Mouse (Mus musculus): ENCODE measurements around the gene 1110051M20Rik. TPM values are rescaled to one million over a fixed set of nuclear protein-coding genes. Genes with fewer than 3 reads are reported as not detected.

Gene 1110051M20Rik
- total RNA-seq, 2 experiments from 2014 or later, result 7.0 to 14.0 TPM

GRCm38 (mm10) chr2:91321923-91322322, 122.6 kb downstream of the 1110051M20Rik start:
- DNase-seq (ENCODE audit: low spot score), result no peak
- intact Hi-C loops (cut with DNase I), result no loop called here

DNA sequence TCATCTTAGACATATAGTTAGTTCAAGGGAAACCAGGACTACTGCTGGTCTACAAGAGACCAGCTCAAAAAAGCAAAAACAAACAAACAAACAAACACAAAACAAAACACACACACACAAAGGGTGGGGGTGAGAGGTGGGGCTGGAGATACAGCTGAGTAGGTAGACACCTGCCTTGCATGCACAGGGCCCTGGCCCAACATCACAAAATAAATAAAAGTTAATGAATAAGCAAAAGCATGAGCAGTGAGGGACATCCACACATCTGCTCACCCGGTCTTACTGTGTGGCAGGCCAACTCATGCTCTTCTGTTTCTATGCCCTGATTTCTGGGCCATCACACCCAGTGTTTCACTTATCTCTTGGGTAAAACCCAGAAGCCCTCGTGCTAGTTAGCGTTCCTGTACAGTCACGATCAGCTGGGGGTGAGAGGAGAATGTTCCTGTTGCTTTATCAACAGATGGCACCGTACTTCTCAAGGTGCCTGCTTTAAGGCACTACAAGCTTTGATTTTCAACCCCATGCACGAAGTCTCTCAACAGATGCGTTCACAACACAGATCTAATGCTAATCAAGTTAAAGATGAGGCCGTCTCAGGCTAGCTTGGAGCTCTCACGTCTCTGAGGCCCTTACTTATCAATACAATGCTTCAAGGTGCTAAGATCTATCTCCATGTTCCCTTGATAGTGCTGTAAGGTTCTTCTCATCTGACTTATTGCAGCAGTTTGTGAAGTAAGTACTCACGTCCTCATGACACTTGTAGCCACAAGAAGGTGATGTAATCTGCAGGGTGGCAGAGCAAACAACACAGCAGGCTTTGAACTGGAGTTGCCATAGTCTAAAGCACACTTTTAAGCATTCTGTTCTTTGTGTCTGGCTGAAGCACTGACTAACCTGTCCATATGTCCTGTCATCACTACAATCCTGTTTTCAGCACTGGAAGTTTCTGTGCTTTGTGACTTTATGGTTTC, 123.7 kb downstream of the 1110051M20Rik start:
- no peak for DNase-seq (ENCODE audit: low spot score)
- intact Hi-C loops (cut with DNase I), result no loop called here

DNA sequence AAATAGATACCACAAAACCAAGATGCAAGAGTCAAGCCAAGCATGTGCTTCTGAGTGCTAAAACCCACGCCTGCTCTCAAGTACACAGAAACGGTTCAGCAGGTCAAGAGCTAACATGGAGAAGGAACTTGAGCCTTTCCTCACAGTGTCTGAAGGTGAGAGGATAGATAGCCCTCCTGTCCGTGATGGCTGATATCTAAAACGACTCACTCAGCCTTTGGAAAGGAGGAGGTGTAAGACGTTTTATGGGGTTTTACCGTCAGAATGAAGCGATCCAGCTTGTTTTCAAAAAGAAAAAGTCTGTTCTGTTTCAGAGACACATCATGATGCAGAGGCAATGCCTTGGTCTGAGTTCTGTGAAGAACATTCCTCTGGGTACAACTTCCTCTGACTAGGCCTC, 130.3 kb downstream of the 1110051M20Rik start:
- intact Hi-C loops (cut with DNase I), result no loop called here
- DNase-seq (ENCODE audit: low spot score), result no peak

GRCm38 (mm10) chr2:91312578-91313311, 131.8 kb downstream of the 1110051M20Rik start:
- DNase-seq (ENCODE audit: low spot score), result no peak
- intact Hi-C loops (cut with DNase I), result no loop called here

DNA sequence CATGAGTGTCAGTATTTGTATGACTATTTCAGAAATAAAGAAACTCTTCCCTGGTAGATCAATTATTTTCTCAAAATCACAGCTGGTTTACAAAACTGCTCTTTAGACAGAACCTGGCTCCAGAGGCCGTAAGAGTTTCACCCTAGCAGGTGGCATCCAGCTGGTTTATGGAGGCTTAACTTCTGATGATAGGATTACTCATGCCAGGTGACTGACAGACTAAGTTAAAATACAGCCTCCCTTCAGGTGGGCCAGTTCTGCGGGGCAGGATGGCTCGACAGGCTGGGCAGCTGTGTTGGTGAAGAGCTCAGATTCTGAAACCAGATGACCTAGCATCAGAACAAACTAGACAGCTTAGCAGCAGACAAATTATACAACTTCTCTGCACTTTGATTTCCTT, 135.0 kb downstream of the 1110051M20Rik start:
- intact Hi-C loops (cut with DNase I), result no loop called here
- no peak for DNase-seq (ENCODE audit: low spot score)

GRCm38 (mm10) chr2:91308680-91309079, 135.8 kb downstream of the 1110051M20Rik start:
- intact Hi-C loops (cut with DNase I), result no loop called here

DNA sequence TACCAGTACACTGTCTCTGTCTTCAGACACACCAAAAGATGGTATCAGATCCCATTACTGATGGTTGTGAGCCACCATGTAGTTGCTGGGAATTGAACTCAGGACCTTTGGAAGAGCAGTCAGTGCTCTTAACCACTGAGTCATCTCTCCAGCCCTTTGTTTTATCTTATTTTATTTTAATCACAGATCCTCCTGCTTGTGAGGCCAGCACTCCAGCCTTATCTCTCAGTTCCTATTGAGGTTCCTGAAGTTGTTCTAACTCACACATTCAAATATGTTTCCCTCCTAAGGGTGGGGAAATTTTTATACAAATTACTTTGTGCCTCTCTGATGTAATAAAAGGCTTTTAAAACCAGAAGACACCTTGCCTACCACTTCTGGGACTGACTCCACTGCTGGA, 137.9 kb downstream of the 1110051M20Rik start:
- intact Hi-C loops (cut with DNase I), result no loop called here
- no peak for DNase-seq (ENCODE audit: low spot score)

More at GRCm38 (mm10) chr2:91308680-91309079, 135.8 kb downstream of the 1110051M20Rik start:
- DNase-seq (ENCODE audit: low spot score), result no peak

- DNase-seq (ENCODE audit: low spot score), result no peak
- intact Hi-C loops (cut with DNase I), result no loop called here
Measured at GRCm38 (mm10) chr2:91305926-91306325, 138.6 kb downstream of the 1110051M20Rik start.

DNA sequence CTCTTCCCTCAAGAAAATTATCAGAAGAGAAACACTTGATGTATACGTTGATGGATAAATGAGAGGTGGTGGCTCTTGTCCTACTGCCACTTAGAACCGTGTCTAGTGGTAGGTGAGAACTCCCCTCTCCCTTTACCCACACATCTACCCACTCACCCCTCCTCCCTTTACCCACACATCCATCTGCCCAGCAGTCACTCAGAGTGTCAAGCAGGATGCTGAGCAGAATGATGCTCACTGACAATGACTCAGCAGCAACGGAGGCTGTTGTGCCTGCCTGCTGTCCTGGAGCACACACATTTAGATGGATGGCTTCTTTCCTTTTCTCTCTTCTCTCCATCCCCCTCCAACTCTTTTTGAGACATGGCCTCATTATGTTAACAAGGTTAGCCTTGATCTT, 141.7 kb downstream of the 1110051M20Rik start:
- intact Hi-C loops (cut with DNase I), result no loop called here
- DNase-seq (ENCODE audit: low spot score), result no peak

GRCm38 (mm10) chr2:91301836-91302235, 142.7 kb downstream of the 1110051M20Rik start:
- no peak for DNase-seq (ENCODE audit: low spot score)
- intact Hi-C loops (cut with DNase I), result no loop called here

DNA sequence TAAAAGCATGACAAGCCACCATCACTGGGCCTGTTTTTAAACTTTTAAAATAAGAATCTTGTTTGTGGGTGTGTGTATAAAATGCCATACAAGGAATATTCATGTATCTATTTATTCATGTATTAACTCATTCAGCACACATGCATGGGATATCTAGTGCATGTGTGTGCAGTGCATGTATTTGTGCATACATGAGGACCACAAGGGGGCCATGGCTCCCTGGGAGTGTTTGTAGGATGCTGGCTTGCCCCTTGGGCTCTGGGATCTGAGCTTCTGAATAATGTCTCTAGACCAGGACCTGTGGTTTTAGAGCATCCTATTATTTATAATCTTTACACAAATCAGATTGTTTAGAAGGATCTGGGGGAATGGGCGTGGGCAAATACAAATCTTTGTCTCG, 143.7 kb downstream of the 1110051M20Rik start:
- no peak for DNase-seq (ENCODE audit: low spot score)
- intact Hi-C loops (cut with DNase I), result no loop called here

- intact Hi-C loops (cut with DNase I), result no loop called here
- no peak for DNase-seq (ENCODE audit: low spot score)
Measured at GRCm38 (mm10) chr2:91299156-91299555, 145.3 kb downstream of the 1110051M20Rik start.

GRCm38 (mm10) chr2:91295895-91296294, 148.6 kb downstream of the 1110051M20Rik start:
- intact Hi-C loops (cut with DNase I), result no loop called here

GRCm38 (mm10) chr2:91294226-91294625, 150.3 kb downstream of the 1110051M20Rik start:
- intact Hi-C loops (cut with DNase I), result no loop called here
- DNase-seq (ENCODE audit: low spot score), result no peak

More at GRCm38 (mm10) chr2:91295895-91296294, 148.6 kb downstream of the 1110051M20Rik start:
- no peak for DNase-seq (ENCODE audit: low spot score)

DNA sequence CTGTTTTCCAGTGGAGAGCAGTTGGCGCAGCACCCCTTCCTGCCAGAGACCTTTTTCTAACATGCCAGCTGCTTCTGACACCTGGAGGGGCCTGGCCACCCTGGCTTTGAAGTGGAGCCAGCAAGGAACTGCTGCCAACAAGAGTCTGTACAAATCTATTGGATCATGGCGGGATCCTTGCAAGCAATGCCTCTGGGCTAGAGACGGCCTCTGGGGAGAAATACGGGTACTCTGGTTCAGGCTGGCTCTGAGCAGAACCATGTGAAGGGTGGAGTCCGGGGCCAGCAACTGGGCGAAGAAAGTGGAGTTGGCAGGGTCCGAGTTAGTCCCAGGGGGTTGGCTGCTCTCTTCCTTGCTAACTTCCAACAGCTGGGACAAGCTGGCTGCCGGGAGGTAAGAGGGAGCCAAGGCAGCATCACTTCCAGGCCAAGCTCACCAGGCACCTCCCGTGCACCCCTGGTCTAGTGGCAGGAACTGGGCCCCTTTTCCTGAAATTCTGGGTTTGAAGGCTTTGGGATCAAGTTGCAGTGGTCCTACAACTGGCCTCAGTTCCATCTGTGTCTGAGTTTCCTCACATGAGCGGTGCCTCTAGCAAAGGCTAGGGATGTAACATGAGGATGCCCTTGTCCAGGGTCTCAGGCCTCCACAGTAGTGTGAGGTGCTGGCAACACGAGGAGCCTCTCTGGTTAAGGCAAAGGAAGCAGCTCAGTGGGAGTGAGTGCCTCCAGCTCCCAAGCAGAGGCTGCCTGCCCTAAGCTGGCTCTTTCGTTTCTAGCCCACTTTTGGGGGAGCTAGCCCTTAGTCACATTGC, 153.1 kb downstream of the 1110051M20Rik start:
- peak; percentile 48 for DNase-seq (ENCODE audit: low spot score)
- intact Hi-C loops (cut with DNase I), result no loop called here

DNA sequence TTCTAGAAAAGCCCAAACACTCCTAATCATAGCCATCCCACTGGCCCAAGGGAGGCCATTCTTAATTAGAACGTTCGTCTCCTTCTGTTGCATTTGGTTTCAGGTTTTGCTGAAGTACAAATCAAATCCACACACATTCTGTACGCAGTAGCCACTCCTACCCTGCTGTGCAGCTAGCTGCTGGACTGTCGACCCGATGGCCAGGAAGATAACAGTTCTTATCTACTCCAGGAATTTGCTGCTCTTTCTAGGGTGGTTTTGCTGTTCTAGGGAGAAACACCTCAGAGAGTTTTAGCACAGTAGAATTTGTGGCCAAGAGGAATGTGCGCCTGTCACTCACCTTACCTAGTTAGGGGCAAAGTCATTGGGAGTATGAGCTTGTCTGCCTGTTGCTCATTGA, 156.9 kb downstream of the 1110051M20Rik start:
- DNase-seq (ENCODE audit: low spot score), result no peak
- intact Hi-C loops (cut with DNase I), result no loop called here

GRCm38 (mm10) chr2:91285885-91286505, 158.5 kb downstream of the 1110051M20Rik start:
- no peak for DNase-seq (ENCODE audit: low spot score)
- intact Hi-C loops (cut with DNase I), result loop anchor here (1.0 kb wide), 1 partner anchor 194 kb away; no protein-coding TSS in a partner anchor

- DNase-seq (ENCODE audit: low spot score), result no peak
- intact Hi-C loops (cut with DNase I), result no loop called here
Measured at GRCm38 (mm10) chr2:91284375-91285199, 159.9 kb downstream of the 1110051M20Rik start.

- no peak for DNase-seq (ENCODE audit: low spot score)
- intact Hi-C loops (cut with DNase I), result no loop called here
Measured at GRCm38 (mm10) chr2:91283972-91284371, 160.5 kb downstream of the 1110051M20Rik start.

Measured in heart, postnatal 25 days (tissue).